Mouse (Mus musculus) forebrain, postnatal 0 days (tissue): Measurements from ENCODE around the gene Uba3. TPM values are rescaled to one million over a fixed set of nuclear protein-coding genes. Genes with fewer than 3 reads are reported as not detected.

Experiments
- ATAC-seq: fragments of 200-750 bp; cut with Nextera tagmentation; 2 replicates; pipeline ENCODE4 v1.8.0; 2017; ENCODE audit warnings: mild to moderate bottlenecking, moderate library complexity
- DNase-seq: peaks from one replicate; pipeline ENCODE4 v3.0.0-alpha.2; 2015
- H3K27ac ChIP-seq: fragments of 300-500 bp; sonication (generic); 2 replicates; pipeline ENCODE4 v1.5.1; 2014; ENCODE audit warnings: low read depth, mild to moderate bottlenecking, antibody characterized with exemption, low read length, moderate library complexity, mixed read lengths
- H3K27me3 ChIP-seq: fragments of 300-500 bp; sonication (generic); 2 replicates; pipeline ENCODE4 v1.6.1; 2014; ENCODE audit warnings: mild to moderate bottlenecking, low read length, mixed read lengths; ENCODE audit not compliant: insufficient read depth
- H3K36me3 ChIP-seq: fragments of 300-500 bp; sonication (generic); 2 replicates; pipeline ENCODE4 v1.6.1; 2014; ENCODE audit warnings: mild to moderate bottlenecking, moderate library complexity; ENCODE audit not compliant: insufficient read depth
- H3K4me1 ChIP-seq: fragments of 300-500 bp; sonication (generic); 2 replicates; pipeline ENCODE4 v1.6.1; 2014; ENCODE audit warnings: antibody characterized with exemption; ENCODE audit not compliant: insufficient read depth
- H3K4me2 ChIP-seq: fragments of 300-500 bp; sonication (generic); 2 replicates; pipeline ENCODE4 v1.6.1; 2014; ENCODE audit warnings: low read depth, mild to moderate bottlenecking, moderate library complexity
- H3K4me3 ChIP-seq: fragments of 300-500 bp; sonication (generic); 2 replicates; pipeline ENCODE4 v1.5.1; 2014; ENCODE audit warnings: low read depth, low read length, mixed read lengths
- H3K9ac ChIP-seq: fragments of 300-500 bp; sonication (generic); 2 replicates; pipeline ENCODE4 v1.6.1; 2014; ENCODE audit warnings: mild to moderate bottlenecking
- H3K9me3 ChIP-seq: fragments of 300-500 bp; sonication (generic); 2 replicates; pipeline ENCODE4 v1.6.1; 2016; ENCODE audit warnings: low read length
- CTCF ChIP-seq: sonication (generic); IDR thresholded peaks from 2 replicates; pipeline ENCODE4 v1.5.1; 2016; ENCODE audit warnings: antibody characterized with exemption, control low read depth, low read depth
- WGBS: fragments of 180-500 bp; shearing (Covaris S2); extraction: QIAGEN DNeasy Blood & Tissue Kit; methylation state at CpG from one replicate; pipeline ENCODE4 v1.1.7; 2014; 5-methylcytosine and 5-hydroxymethylcytosine counted together
- polyA plus RNA-seq: library from polyadenylated mRNA; unstranded; fragments of >200 nt; fragmentation: Nextera tagmentation; extraction: Ambion mirVana; gene quantifications from 2 replicates; pipeline ENCODE4 v1.2.1, GENCODE M21; 2015
- total RNA-seq: library from RNA; depleted of rRNA; stranded (reverse); fragments of >200 nt; gene quantifications from 2 replicates; pipeline ENCODE4 v1.2.3, GENCODE M21; 2014; rRNA removed

The Uba3 gene
- total and polyA plus RNA-seq, 2 experiments from 2014 or later: 67.2 to 86.3 TPM

GRCm38 (mm10) chr6:97141811-97142210 is 63.6 kb downstream of the Uba3 start:
- WGBS: 85% methylated on average over 7 of the region's 7 CpGs
- no peak overlapping the region for H3K9ac ChIP-seq
- H3K9me3 ChIP-seq: no peaks in the 10 kb centered on the region
- no peak overlapping the region for H3K4me3 ChIP-seq
- ATAC-seq (no peak), DNase-seq (no peak)
- TF ChIP-seq CTCF: no peak
- H3K27me3 ChIP-seq: no peaks in the 10 kb centered on the region
- H3K4me1 ChIP-seq: no peaks in the 10 kb centered on the region
- H3K36me3 ChIP-seq: peaks cover 4% of the 10 kb centered on the region; the same call in 1 of the 2 replicates
- no peak overlapping the region for H3K27ac ChIP-seq
- no peak overlapping the region for H3K4me2 ChIP-seq

Other genes starting within 250 kb of the Uba3 start
- 1.3 and 1.7 TPM in 2 replicates for gene Fam19a4, start 145.2 kb downstream of the Uba3 start, total RNA-seq
- gene Fam19a4, start 145.2 kb downstream of the Uba3 start, polyA plus RNA-seq: 1.6 and 2.4 TPM in 2 replicates
- 18.0 and 24.8 TPM in 2 replicates for gene Eogt, start 56.5 kb downstream of the Uba3 start, total RNA-seq
- gene Eogt, start 56.5 kb downstream of the Uba3 start, polyA plus RNA-seq: 5.5 and 8.8 TPM in 2 replicates
- 30.7 and 32.7 TPM in 2 replicates for gene Tmf1, start 26.5 kb downstream of the Uba3 start, total RNA-seq
- 31.9 and 41.3 TPM in 2 replicates for gene Tmf1, start 26.5 kb downstream of the Uba3 start, polyA plus RNA-seq
- gene Arl6ip5, start 5.0 kb upstream of the Uba3 start, total RNA-seq: 101 and 121 TPM in 2 replicates
- gene Arl6ip5, start 5.0 kb upstream of the Uba3 start, polyA plus RNA-seq: 144 and 146 TPM in 2 replicates
- gene Lmod3, start 47.1 kb upstream of the Uba3 start, total RNA-seq: 0.05 and 0.46 TPM in 2 replicates
- 0.08 and 0.11 TPM in 2 replicates for gene Lmod3, start 47.1 kb upstream of the Uba3 start, polyA plus RNA-seq